Mouse (Mus musculus): Measurements from ENCODE around the gene Kcnip1.

Kcnip1 gene

GRCm38 (mm10) chr11:33824739-33825138 is 168.2 kb downstream of the Kcnip1 start:
- DNase-seq: no peak

GRCm38 (mm10) chr11:33821331-33821730 is 171.6 kb downstream of the Kcnip1 start:
- DNase-seq: no peak

- no peak for DNase-seq
These were observed 172.1 kb downstream of the Kcnip1 start for GRCm38 (mm10) chr11:33820876-33821275.

- no peak for DNase-seq
These were observed 174.0 kb downstream of the Kcnip1 start for GRCm38 (mm10) chr11:33818861-33819503.

GRCm38 (mm10) chr11:33816020-33816419 is 176.9 kb downstream of the Kcnip1 start:
- DNase-seq: no peak

GRCm38 (mm10) chr11:33810105-33810504 is 182.8 kb downstream of the Kcnip1 start:
- no peak for DNase-seq

- DNase-seq: no peak
These were observed 189.9 kb downstream of the Kcnip1 start for GRCm38 (mm10) chr11:33803093-33803492.

- no peak for DNase-seq
These were observed 192.4 kb downstream of the Kcnip1 start for GRCm38 (mm10) chr11:33800436-33801088.

- DNase-seq: no peak
These were observed 193.0 kb downstream of the Kcnip1 start for GRCm38 (mm10) chr11:33799933-33800332.

- no peak for DNase-seq
These were observed 194.8 kb downstream of the Kcnip1 start for GRCm38 (mm10) chr11:33798094-33798648.

GRCm38 (mm10) chr11:33787362-33787761 is 205.6 kb downstream of the Kcnip1 start:
- peak; percentile 4 for DNase-seq

- no peak for DNase-seq
These were observed 206.4 kb downstream of the Kcnip1 start for GRCm38 (mm10) chr11:33786572-33786971.

- no peak for DNase-seq
These were observed 211.4 kb downstream of the Kcnip1 start for GRCm38 (mm10) chr11:33781561-33781971.

GRCm38 (mm10) chr11:33780263-33780662 is 212.7 kb downstream of the Kcnip1 start:
- DNase-seq: no peak

GRCm38 (mm10) chr11:33772615-33773141 is 220.3 kb downstream of the Kcnip1 start:
- no peak for DNase-seq

GRCm38 (mm10) chr11:33772043-33772442 is 220.9 kb downstream of the Kcnip1 start:
- DNase-seq: no peak

GRCm38 (mm10) chr11:33766976-33767938 is 225.7 kb downstream of the Kcnip1 start:
- no peak for DNase-seq

GRCm38 (mm10) chr11:33761201-33761755 is 231.7 kb downstream of the Kcnip1 start:
- no peak for DNase-seq

GRCm38 (mm10) chr11:33756624-33757023 is 236.3 kb downstream of the Kcnip1 start:
- DNase-seq: no peak

- DNase-seq: no peak
These were observed 240.5 kb downstream of the Kcnip1 start for GRCm38 (mm10) chr11:33752431-33752873.

- DNase-seq: no peak
These were observed 241.4 kb downstream of the Kcnip1 start for GRCm38 (mm10) chr11:33751503-33751902.

GRCm38 (mm10) chr11:33749979-33750378 is 243.0 kb downstream of the Kcnip1 start:
- DNase-seq: no peak
